Mouse (Mus musculus): ENCODE measurements around the gene Gm20532.
A peak's percentile ranks its signal among the peaks of the same experiment; 100 is the strongest.

Gm20532 gene

DNA sequence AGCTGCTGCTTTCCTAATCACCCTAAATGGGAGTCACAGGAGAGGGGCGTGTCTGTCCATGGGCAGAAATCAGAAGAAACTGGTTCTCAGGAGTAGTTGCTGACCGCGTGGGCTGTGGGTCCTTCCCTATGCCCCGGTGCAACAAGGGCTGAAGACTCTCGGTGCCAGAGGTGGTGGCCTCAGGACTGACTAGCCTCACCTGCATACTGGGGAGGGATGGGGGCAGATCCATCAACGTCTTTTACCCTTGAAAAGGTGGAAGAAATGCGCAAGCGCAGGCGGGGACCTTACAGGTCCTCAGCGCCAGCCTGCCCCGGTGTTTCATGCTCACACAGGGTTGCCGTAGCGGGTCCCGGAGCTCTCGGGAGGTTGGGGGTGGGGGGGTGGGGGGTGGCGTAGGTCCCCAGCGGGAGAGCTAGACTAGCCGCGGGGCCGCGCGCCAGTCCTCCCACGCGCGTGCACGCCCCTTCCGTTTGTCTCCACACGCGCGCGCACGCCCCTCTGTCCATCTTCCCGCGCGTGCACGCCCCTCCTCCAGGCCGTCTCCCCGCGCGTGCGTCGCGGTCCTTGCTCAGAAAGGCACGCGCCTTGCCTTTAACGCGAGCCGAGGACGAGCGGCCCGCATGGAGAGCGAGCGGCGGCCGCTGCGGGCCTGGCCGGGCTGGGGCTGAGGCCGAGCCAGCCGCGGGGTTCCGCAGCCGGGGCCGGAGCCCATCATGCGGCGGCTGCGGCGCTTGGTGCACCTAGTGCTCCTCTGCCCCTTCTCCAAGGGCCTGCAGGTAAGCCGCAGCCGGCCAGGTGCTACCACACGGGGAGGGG lies 41.7 kb downstream of the Gm20532 start, which contains the start of gene Fam69b:
TSS of gene Fam69b (plus strand) at position 537 of the 819 bp plus-strand sequence.
- DNase-seq, result peak; percentile 89

DNA sequence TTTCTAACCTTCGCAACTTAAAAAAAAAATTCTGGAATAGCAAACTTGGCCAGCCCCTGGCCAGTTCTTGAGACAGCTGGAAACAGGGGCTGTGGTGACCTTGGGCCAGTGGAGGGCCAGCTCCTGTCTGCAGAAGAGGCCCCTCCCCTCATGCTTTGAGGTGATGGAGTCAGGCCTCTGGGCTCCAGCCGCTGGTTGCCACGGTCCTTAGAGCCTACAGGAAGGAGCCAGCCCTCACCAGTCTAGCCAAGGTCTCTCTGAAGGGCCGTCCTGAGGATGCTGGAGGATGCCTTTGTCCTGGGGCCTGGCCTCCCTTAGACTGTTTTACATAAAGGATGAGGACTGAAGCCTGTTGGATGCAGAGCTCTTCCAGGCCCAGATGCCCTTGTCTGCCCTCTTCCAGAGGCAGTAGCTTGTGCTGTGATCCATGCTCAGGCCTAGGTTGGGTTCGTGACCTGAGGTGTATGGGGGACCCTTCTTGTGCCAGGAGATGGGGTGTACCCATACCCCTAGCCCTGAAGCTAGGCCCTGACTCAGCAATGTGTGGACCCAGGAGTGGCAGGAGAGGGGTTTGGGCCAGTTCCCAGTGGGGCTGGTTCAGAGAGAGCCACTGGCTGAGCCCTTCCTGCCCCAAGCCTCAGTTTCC lies 42.5 kb downstream of the Gm20532 start:
- no peak for DNase-seq

DNA sequence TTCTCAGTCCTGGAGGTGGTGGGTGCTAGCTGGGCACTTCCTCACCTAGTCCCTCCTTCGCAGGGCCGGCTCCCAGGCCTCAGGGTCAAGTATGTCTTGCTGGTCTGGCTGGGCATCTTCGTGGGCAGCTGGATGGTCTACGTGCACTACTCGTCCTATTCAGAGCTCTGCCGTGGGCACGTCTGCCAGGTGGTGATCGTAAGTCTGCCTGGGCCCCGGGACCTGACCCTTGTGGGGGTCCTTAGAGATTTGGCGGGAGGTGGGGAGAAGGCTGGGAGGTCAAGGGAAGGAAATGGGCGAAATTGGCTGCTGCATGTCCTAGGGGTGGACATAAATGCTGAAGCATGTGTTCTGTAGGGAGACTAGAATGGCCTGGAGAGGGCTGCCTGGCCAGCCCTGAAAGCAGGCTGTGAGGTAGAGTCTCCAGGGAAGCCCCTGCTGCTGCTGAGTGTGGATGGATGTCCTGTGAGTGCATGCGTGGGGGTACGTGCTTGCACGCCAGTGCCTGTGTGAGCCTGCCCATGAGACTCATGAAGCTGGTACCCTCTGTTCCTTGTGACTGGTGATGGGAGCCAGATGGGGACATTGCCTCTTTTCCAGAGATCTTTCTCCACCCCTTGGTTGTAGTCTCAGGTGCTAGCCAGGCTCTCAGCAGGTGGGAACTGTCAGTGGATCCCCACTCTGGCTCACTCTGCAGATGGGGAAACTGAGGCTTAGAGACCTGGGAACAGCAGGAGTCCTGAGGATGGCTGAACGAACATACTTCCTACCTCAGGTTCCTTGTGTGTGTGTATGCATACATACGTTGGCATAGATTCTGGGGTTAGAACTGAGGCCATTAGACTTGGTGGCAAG lies 46.3 kb downstream of the Gm20532 start:
- DNase-seq, result no peak

DNA sequence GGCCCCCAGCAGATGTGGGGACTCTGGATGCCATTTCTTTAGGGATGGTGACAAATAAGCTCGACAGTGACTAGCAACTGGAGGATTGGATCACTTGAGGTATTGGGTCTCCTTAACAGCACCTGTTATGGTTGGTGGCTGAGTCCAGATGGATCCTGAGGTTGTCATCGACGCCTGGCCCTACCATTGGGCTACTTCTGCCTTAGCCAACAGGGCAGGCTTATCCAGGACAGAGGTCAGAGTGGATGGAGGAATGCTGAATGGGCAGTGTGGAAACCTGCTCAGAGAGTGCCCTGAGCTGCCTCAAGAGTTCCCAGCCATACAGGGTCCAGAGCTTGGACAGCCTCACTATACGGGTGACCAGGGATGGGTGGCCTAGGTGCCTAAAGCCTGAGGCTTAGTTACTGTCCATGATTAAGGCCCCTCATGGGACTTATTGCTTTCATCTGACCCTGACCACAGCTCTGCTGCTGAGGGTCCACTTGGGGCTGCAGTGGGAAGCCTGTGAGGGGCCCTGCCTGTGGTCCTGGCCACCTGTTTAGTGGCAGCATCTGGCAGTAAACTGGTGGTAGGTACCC lies 47.6 kb downstream of the Gm20532 start:
- no peak for DNase-seq

DNA sequence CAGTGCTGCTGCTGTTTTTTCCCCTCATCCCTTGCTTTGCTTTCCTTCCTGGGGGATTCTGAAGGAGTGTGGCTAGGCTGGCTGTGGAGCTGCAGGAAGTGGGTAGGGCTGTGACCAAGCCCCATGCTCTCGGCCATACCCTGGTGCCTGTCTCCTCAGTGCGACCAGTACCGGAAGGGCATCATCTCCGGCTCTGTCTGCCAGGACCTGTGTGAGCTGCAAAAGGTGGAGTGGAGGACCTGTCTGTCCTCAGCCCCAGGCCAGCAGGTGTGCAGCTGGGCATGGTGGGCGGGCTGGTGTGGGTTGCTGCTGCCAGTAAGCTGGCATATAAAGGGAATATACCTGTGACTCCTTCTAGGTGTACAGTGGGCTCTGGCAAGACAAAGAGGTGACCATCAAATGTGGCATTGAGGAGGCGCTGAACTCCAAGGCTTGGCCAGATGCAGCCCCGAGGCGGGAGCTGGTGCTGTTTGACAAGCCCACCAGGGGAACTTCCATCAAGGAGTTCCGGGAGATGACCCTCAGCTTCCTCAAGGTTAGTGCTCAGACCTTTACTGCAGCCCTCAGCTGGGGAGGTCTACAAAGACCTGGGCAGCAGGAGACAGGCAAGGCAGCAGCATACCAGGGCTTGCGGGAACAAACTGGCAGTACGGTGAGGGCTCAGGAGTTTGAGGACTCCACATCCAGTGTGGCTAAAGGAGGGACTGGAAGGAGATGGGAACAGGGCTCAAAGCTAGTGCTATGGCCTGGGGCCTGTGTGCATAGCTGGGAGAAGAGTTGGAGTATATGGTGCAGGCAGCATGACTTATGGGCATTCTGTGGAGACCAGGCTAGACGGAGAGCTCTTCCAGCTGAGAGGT lies 48.4 kb downstream of the Gm20532 start:
- no peak for DNase-seq

DNA sequence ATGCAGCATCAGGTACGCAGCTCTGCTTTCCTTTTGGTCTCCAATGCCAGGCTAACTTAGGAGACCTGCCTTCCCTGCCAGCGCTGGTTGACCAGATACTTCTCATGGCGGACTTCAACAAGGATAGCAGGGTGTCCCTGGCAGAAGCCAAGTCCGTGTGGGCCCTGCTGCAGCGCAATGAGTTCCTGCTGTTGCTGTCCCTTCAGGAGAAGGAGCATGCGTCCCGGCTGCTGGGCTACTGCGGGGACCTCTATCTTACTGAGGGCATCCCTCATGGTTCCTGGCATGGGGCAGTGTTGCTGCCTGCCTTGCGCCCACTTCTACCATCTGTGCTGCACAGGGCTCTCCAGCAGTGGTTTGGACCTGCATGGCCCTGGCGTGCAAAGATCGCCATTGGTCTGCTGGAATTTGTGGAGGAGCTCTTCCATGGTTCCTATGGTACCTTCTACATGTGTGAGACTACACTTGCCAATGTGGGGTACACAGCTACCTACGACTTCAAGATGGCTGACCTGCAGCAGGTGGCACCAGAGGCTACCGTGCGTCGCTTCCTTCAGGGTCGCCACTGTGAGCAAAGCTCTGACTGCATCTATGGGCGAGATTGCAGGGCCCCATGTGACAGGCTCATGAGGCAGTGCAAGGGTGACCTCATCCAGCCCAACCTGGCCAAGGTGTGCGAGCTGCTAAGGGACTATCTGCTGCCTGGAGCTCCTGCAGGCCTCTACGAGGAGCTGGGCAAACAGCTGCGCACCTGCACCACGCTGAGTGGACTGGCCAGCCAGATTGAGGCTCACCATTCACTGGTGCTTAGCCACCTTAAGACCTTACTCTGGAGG lies 49.3 kb downstream of the Gm20532 start:
- no peak for DNase-seq

DNA sequence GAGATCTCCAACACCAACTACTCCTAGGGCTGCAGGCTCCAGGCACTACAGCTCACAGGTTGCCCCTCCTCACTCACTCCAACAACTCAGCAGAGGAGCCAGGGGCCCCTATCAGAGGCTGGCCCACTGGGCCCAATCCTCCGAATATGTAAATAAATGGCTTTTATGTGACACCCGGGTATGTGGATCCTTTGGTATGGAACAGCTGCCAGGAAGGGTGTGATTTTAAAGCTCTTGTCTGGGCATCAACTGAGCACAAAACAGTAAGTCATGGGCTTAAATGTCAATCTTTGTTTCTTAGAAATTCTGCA lies 49.8 kb downstream of the Gm20532 start:
- no peak for DNase-seq

DNA sequence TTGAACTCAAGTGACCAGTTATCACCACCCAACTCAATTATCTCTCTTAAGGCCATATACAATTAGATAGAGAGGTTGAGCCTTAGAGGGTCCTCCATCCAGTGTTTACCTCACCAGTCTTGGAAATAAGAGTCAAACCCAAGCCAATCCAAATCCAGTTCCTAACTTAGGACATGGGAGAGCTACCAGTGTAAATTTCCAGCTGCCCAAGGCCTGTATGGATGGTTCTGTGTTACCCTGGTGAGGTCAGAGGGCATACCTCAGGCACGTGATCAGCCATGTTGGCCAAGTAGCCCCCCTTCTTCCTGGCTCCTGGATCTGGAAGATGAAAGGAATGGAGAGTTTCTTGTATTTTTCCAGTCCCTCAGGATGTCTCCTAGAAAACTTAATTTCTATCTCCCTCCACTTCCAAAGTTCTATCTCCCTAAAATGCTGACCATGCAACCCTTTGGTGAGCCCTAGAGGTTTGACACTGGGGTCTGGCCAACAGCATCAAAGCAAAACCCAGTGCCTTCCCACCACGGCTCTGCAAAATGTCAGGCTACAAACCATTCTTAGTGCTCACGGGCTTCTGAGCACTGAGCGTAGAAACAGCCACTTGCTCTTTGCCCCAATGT lies 51.0 kb downstream of the Gm20532 start:
- DNase-seq, result no peak

DNA sequence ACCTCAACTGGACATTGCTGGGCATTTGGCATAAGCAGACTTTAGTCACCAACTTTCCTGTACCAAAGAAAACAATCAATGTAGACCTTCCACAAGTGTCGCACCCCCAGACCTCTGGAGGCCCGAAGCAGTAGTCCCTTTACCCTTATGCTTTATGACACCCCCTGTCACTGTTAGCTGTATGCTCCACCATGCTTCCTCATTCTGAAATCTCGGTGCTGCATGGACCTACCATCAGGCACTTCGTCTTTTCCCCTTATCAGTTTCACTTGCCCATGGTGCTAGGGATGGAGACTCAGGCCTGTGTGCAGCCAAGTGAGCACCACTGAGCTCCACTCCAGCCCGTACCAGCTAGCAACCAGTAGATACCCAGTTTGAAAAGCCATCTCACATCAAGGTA lies 51.6 kb downstream of the Gm20532 start:
- DNase-seq, result no peak

DNA sequence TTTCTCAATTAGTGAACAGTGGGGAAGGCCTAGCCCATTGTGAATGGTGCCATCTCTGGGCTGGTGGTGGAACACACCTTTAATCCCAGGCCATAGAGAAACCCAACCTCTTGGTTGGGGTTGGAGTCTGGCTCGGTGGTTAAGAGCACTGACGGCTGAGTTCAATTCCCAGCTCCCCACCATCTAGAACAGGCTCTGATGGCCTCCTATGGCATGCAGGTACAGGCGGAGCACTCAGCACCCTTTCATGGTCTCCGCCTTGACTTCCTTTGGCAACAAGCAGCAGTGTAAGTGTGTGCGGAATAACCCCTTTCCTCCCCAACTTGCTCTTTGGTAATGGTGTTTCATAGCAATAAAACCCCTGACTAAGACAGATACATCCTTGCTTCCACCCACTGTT lies 52.1 kb downstream of the Gm20532 start:
- DNase-seq, result no peak

DNA sequence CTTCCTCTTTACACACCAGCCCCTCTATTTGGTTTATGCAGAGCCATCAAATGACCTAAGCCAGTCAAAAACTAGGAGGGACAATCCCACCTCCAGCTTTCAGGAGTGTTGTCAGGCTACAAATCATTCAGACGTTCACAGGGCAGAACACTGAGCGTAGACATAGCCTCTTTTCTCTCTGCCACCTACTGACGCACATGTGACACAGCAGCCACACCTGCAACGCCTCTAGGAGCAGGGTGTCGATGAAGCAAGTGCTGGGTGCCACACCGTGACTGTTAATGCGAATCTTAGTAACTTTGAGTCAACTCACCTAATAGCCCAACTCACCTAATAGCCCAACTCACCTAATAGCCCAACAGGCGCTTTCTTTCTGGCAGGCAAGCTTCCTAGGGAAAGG lies 52.6 kb downstream of the Gm20532 start:
- peak; percentile 78 for DNase-seq

DNA sequence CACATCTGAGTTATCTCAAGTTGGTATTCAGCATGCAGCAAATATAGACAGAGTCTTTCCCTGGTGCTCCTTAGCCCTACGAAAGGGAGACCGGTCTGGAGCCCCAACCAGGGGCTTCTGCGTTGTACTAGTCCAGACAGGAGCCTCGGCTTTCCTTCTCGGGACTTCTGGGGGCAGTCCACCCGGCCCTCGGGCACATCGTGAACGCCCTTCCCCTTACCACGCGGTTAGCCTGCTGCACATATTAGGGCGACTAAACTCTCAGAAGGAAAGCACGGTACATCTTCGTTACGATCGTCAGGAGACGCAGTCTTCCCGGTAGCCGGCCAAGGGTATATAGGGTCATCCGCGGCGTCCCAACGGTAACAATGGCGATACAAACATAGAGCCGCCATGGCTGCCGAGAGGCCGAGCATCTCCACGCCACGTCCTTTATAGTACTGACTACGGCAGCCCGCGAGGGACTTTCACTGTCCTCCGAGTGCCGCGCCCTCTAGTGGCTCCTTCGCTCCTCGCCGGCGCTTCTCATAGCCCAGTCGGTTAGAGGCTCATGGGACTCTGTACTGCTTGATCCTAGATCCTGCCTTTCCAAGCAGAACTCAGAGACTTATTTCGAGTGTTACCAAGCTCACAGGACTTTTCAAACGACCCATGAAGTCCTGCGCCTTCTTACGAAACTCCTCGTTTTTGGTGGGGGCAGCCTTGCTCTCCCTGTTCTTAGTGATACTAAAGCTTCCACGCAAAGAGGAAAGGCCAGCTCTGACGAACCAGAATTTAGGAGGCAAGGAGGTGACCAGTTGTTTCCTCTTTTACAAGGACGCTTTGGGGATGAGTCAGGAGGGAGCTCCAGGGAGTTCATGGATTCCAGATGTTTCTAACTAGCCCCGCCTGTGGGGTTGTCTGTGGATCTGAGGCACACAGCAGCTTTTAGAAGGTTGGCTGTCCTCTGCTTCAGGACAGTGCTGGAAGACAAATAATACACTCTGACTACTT lies 53.7 kb downstream of the Gm20532 start:
- DNase-seq, result peak; percentile 99

DNA sequence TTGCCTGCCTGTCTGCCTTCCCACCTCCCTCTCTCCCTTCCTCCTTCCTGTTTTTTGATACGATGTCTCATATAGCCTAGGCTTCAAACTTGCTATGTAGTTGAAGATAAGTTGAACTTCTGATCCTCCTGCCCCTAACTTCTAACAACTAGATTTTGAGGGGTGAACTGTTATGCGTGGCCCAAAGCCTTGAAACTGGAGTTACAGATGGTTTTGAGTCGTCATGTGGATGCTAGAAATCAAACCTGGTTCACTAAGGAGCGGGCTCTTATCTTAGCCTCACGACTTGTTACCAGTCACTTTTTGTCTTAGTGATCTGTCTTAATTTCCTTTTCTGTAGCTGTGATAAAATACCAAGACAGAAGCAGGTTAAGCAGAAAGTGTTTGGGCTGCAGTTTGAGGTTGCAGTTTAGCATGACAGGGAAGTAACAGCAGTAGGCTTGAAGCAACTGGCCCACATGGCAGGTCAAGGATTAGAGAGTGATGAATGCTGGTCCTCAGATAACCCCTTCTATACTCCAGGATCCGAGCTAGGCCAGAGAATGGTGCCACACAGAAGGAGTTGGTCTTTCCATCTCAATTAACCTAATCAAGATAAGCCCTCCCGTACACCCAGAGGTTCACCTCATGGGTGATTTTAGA lies 54.7 kb downstream of the Gm20532 start:
- DNase-seq, result no peak

DNA sequence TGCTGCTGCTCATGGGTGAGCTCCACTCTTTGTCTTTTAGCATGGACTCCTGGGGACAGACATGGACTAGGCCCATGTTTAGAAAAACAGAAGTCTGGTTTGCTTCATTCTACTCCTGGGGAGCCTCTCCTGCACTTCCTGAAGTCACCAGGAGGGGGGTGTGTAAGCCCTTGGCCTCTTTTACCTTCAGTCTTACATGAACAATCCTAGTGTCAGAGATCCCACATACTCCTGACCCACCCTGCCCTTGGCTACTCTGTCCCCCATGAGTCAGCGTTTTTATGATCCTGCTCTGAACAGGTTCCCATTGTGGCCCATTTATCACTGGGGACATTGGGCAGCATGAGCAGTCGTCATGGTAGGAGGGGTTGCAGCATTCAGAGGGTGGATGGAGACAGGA lies 57.5 kb downstream of the Gm20532 start:
- peak; percentile 81 for DNase-seq

DNA sequence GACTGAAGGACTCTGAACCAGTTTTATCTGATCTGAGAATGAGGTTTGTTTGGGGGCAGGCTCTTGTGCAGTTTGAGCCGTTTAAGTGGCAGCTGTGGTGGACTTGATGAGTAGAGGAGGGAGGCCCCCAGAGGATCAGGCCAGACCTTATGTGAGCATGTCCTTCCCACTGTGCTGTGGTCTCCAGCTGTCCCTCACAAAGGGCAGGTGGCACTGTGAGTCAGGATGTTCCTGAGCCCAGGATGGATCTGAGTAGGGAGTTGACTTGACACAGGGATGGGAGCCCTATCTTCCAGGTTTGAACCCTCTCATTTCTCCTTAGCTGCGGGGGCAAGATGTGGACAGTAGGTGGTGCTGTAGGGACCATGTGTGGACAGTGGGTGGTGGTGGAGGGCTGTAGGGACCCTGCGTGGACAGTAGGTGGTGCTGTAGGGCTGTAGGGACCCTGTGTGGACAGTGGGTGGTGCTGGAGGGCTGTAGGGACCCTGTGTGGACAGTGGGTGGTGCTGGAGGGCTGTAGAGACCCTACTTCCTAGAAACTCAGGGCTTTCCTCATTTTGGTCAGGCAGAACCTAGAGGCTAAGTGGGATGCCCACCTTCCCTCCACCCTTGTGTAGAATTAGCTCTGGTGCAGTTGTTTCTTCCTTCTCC lies 60.3 kb downstream of the Gm20532 start:
- DNase-seq, result peak; percentile 82

DNA sequence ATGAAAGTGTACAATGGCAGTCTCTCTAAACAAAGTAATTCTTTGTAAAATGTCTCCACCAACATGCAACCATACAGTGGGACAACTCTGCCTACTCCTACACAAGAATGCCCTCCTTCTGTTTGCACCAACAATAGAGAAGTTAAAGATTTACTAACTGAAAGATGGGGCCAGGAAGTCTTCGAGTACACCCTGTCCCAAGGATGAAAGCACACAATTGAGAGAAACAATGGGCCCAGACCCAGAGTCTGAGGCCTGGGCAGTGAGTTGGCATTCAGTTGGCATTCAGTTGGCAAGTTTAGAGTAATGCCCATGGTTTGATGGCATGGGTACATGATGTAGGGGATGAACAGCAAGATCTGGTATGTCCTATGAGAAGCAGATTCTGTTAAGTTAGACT lies 68.2 kb downstream of the Gm20532 start:
- DNase-seq, result no peak

DNA sequence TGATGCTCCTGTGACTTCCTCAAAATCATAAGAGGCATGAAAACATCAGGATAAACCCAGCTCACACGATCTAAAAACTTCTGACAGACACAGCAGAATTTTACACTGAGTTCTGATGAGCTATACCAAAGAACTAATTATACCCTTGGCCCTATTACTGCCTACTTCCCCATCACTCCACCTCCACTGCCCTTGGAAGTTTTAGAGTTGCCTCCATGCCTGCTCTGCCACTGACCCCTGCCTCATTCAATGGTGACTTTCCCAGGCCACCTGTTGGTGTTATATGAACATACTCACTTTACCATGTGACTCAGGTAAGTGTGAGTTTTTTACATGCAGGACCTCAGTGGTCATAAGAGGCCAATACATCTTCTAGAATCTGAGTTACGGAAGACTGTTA lies 71.0 kb downstream of the Gm20532 start:
- no peak for DNase-seq

DNA sequence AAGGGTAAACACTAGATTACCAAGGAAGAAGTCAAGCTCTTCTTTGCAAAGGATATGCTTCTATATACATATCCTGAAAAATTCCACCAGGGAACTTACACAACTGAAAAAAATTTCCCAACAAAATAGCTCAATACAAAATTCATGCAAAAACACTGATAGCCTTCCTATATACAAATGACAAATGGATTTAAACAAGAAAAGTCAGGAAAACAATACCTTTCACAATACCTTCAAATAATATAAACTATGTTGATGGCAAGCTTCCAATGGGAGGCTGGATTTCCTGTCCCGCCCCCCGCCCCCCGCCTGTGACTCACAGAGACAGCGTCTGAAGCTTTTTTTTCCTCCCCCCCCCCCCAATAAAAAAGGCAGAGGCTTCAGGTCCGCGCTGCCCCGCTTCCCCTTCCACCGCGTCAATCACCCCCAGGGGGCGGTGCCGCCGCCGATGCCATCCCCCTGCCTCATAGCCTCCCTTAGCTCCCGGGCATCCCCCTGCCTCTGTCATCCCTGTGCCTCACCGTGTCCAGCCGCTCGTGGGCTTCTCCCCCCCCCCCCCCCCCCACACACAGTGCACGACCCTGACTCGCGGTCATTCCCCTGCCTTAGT lies 74.8 kb downstream of the Gm20532 start:
- peak; percentile 78 for DNase-seq
